Mouse (Mus musculus) layer of hippocampus, adult 9-10 months (tissue): ENCODE measurements around the gene Pvalb.

Experiments
- DNase-seq: peaks from one replicate; pipeline ENCODE4 v3.0.0; 2022; ENCODE audit warnings: low spot score

Gene Pvalb

GRCm38 (mm10) chr15:78158335-78158734 is 47.9 kb downstream of the Pvalb start:
- no peak for DNase-seq

- no peak for DNase-seq
Observed at GRCm38 (mm10) chr15:78157824-78158223, 48.4 kb downstream of the Pvalb start.

DNA sequence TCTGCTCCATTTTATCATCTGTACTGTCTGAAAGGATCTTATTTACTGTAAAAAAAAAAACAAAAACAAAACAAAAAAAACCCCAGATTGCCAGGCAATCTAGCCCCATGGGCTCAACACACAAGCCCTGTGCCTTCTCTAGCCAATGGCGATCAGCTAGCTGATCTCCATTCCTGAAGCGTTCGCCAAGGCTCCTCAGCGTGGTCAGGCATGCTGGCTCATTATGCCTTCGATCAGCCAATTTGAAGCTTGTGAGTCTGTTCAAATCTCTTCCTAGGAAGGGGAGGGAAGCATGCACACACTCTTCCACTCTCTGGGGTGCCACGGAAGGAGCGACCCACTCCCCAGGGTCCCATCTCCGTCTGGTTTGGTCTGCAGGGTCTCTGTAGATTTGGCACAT is 48.9 kb downstream of the Pvalb start:
- no peak for DNase-seq

GRCm38 (mm10) chr15:78155421-78155820 is 50.8 kb downstream of the Pvalb start:
- no peak for DNase-seq

DNA sequence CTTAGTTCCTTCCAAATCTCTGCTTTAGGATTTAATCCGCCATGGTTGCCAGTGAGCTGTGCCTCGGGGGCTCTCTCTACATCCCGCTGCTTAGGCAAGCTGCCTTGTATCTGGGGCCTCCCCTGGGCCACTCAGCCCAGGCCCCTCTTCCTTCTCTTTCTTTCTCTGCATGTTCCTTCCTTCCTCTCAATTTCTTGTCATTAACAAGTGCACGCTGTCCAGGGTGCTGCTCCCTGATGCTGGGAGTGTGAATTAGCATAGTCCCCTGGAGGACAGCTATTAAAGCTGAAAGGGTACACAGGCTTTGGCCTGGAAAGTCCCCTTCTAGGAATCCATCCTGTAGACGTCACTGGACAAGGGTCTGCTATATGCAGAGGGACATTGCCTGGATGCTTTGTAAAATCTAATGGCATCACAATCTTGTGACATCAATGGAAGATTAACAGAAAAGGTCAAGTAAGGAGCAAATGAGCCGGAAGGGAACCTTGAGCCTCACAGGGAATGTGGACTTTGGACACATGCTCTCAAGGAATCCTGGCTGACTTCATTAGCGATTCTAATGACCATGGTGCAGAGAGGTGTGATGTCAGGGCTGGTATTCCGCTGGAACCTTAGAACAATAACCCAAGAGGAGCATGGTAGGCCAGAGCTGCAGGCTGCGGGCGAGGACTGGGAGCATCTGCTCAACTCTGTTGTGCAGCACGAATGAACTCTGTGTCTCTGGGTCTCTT is 53.0 kb downstream of the Pvalb start:
- DNase-seq, result no peak

DNA sequence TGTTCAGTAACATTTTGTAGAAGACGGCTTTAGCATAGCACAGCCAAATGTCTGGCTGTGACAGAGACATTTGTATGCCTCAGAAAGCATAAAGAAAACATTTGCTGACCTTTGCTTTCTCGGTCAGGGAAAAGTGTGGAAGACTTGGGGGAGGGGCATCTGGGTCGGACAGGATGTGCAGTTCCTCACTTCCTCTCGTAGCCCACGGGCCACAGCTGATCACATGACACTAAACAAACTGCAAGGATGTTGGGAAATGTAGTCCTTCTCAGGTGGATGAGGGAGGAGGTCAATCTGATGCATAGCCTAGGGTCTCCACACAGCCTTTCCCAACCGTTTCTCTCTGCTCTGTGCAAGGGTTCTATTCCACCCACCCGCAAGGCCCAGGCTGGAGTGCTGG is 57.6 kb downstream of the Pvalb start:
- DNase-seq, result no peak
